Mouse (Mus musculus): ENCODE data around the gene 1110032A03Rik.

DNA sequence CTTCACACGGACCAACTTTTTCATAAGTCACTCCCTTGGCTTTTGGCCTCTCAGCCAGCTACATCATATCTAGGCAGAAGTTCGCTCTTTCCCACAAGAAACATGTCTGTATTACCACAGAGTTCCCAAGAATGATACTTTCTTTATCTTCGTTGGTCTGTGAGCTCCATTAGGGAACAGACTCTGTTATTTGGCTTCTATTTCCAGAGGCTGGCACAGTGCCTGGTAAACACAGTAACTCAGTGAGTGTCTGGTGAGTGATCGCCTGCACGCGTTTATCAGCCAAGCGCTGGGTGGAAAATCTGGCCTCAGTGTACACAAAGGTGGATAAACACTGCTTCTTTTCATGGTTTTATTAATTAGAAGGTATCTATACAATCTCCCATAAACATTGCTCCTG, 51.9 kb downstream of the 1110032A03Rik start:
- TF ChIP-seq POLR2A (IDR thresholded peaks at IDR 0.05; ENCODE audit: insufficient read depth, low read depth, low read length): no peak
- no peak for TF ChIP-seq CTCF (IDR thresholded peaks at IDR 0.05; ENCODE audit: insufficient read depth, low read depth, low read length)

Measured in olfactory bulb, adult 2 months (tissue).